Mouse (Mus musculus): ENCODE data around the gene Plxna2. TPM values are rescaled to one million over a fixed set of nuclear protein-coding genes. Genes with fewer than 3 reads are reported as not detected.

The Plxna2 gene
- total RNA-seq, 2 experiments from 2014 or later, result 26.6 to 29.7 TPM

Small RNAs within 50 kb of the gene (microRNA-seq; reads per million reads assigned to microRNA genes)
- gene Mir3962, result 0 to 0.27 reads per million in 2 experiments
